Mouse (Mus musculus) spleen, adult 2 months (tissue): ENCODE data around the gene Aox3.

Experiments used
- CTCF ChIP-seq: fragments of 200-500 bp; IDR thresholded peaks from 2 replicates; pipeline ENCODE4 v1.5.1; 2011; ENCODE audit warnings: mild to moderate bottlenecking, inconsistent platforms; ENCODE audit not compliant: insufficient read depth, insufficient read length, insufficient replicate concordance; ENCODE audit errors: extremely low read depth
- POLR2A ChIP-seq: fragments of 200-500 bp; IDR thresholded peaks from 2 replicates; pipeline ENCODE4 v1.6.1; 2011; ENCODE audit warnings: low read depth, low read length, inconsistent platforms

- TF ChIP-seq POLR2A (no peak), CTCF (no peak)
These were observed 23.6 kb upstream of the Aox3 start for GRCm38 (mm10) chr1:58089316-58089715.
